ENCODE assay signal across 18 mouse cellular contexts in genomic region chr3:50554150-50554549, GRCm38 (mm10).
"Had no signal": no experiment of that assay in that cellular context is flagged by ENCODE, and none has a peak within 500 bp of the region (broad histone marks: within the 10 kb centered on the region; RNA-seq: fewer than 3 reads in every experiment).

No protein-coding gene starts in this region.

- H3K9me3 ChIP-seq: kidney, embryonic 15.5 days; limb, embryonic 12.5 days; limb, embryonic 15.5 days; lung, embryonic 15.5 days; midbrain, embryonic 12.5 days; midbrain, embryonic 15.5 days; neural tube, embryonic 12.5 days; neural tube, embryonic 15.5 days had no signal

- DNase-seq: kidney, adult 11 months; kidney, adult 8-10 months; kidney, postnatal 10 days; kidney, postnatal 36 days; left cerebral cortex, postnatal 4 days; liver, postnatal 0 days; thymus, postnatal 25 days had no signal

- H3K27ac ChIP-seq: kidney, embryonic 15.5 days; limb, embryonic 12.5 days; limb, embryonic 15.5 days; liver, embryonic 14.5 days; lung, embryonic 15.5 days; macrophage; midbrain, embryonic 12.5 days; midbrain, embryonic 15.5 days; neural tube, embryonic 12.5 days; neural tube, embryonic 15.5 days had no signal

- H3K4me2 ChIP-seq: kidney, embryonic 15.5 days; limb, embryonic 12.5 days; limb, embryonic 15.5 days; liver, embryonic 11.5 days; lung, embryonic 15.5 days; midbrain, embryonic 12.5 days; midbrain, embryonic 15.5 days; neural tube, embryonic 12.5 days; neural tube, embryonic 15.5 days had no signal

- H3K36me3 ChIP-seq: kidney, embryonic 15.5 days; limb, embryonic 12.5 days; limb, embryonic 15.5 days; lung, embryonic 15.5 days; midbrain, embryonic 12.5 days; midbrain, embryonic 15.5 days; neural tube, embryonic 12.5 days; neural tube, embryonic 15.5 days had no signal

- H3K9ac ChIP-seq: kidney, embryonic 15.5 days; limb, embryonic 12.5 days; limb, embryonic 15.5 days; liver, embryonic 14.5 days; liver, postnatal 0 days; lung, embryonic 15.5 days; midbrain, embryonic 12.5 days; midbrain, embryonic 15.5 days; neural tube, embryonic 12.5 days; neural tube, embryonic 15.5 days had no signal

- ATAC-seq: liver, postnatal 0 days; midbrain, embryonic 15.5 days had no signal

- H3K4me1 ChIP-seq: kidney, embryonic 15.5 days; limb, embryonic 12.5 days; limb, embryonic 15.5 days; lung, embryonic 15.5 days; neural tube, embryonic 12.5 days; neural tube, embryonic 15.5 days had no signal

- H3K4me3 ChIP-seq: kidney, embryonic 15.5 days; limb, embryonic 12.5 days; limb, embryonic 15.5 days; lung, embryonic 15.5 days; midbrain, embryonic 12.5 days; midbrain, embryonic 15.5 days; neural tube, embryonic 12.5 days; neural tube, embryonic 15.5 days had no signal

- H3K27me3 ChIP-seq: kidney, embryonic 15.5 days; limb, embryonic 12.5 days; limb, embryonic 15.5 days; lung, embryonic 15.5 days; midbrain, embryonic 12.5 days; midbrain, embryonic 15.5 days; neural tube, embryonic 12.5 days; neural tube, embryonic 15.5 days had no signal
